Mouse (Mus musculus): ENCODE results near the gene Cxcr4. TPM values are rescaled to one million over a fixed set of nuclear protein-coding genes. Genes with fewer than 3 reads are reported as not detected.
A peak's percentile ranks its signal among the peaks of the same experiment; 100 is the strongest.

The Cxcr4 gene
- total and polyA plus RNA-seq, 3 experiments: 80.3 to 169 (median 102) TPM

- TF ChIP-seq RCOR1 (conservative IDR thresholded peaks at IDR 0.05; ENCODE audit: low read depth, low read length) (0 out of 2 replicates have a peak, but pooled peaks have one; percentile 16), USF1 (IDR thresholded peaks at IDR 0.05; ENCODE audit: low read depth, low read length) (no peak), CTCF (conservative IDR thresholded peaks at IDR 0.05 in 1 of 2, IDR thresholded peaks at IDR 0.05 in 1 of 2; ENCODE audit: low read depth in 2 of 2, low read length in 2 of 2) (no peak), MAX (IDR thresholded peaks at IDR 0.05; ENCODE audit: low read length) (no peak), MXI1 (IDR thresholded peaks at IDR 0.05; ENCODE audit: low read depth, low read length) (no peak; the same call in 1 of the 2 replicates), ETS1 (conservative IDR thresholded peaks at IDR 0.05; ENCODE audit: low read depth, low read length) (peak; percentile 62), NRF1 (IDR thresholded peaks at IDR 0.05; ENCODE audit: low read depth, low read length) (no peak), EP300 (IDR thresholded peaks at IDR 0.05; ENCODE audit: low read length) (peak; percentile 77), ZKSCAN1 (IDR thresholded peaks at IDR 0.05; ENCODE audit: borderline replicate concordance, low read depth, low read length) (no peak), MEF2A (IDR thresholded peaks at IDR 0.05; ENCODE audit: borderline replicate concordance, low read depth, low read length) (peak; percentile 78), CHD1 (IDR thresholded peaks at IDR 0.05; ENCODE audit: low read depth, low read length) (no peak), POLR2A (IDR thresholded peaks at IDR 0.05; ENCODE audit: low read depth, low read length) (no peak), SMC3 (IDR thresholded peaks at IDR 0.05; ENCODE audit: low read depth, low read length) (no peak), UBTF (IDR thresholded peaks at IDR 0.05; ENCODE audit: low read depth, low read length) (no peak), ZC3H11A (IDR thresholded peaks at IDR 0.05; ENCODE audit: low read depth, low read length) (no peak), E2F4 (IDR thresholded peaks at IDR 0.05; ENCODE audit: insufficient replicate concordance, low read depth, low read length) (peak; percentile 90; the same call in 1 of the 2 replicates), BHLHE40 (IDR thresholded peaks at IDR 0.05; ENCODE audit: low read depth, low read length) (peak; percentile 76), POLR2AphosphoS2 (IDR thresholded peaks at IDR 0.05; ENCODE audit: low read depth, low read length) (no peak), ZMIZ1 (IDR thresholded peaks at IDR 0.05; ENCODE audit: low read depth, low read length) (no peak), MYC (IDR thresholded peaks at IDR 0.05; ENCODE audit: low read depth, low read length) (no peak), IRF4 (IDR thresholded peaks at IDR 0.05; ENCODE audit: low read depth, low read length) (peak; percentile 87), JUN (IDR thresholded peaks at IDR 0.05; ENCODE audit: insufficient read depth, low read depth, low read length) (no peak), TBP (conservative IDR thresholded peaks at IDR 0.05; ENCODE audit: low read depth, low read length) (no peak), ZNF384 (IDR thresholded peaks at IDR 0.05; ENCODE audit: low read depth, low read length) (no peak), CHD2 (IDR thresholded peaks at IDR 0.05; ENCODE audit: low read length) (no peak; the same call in none of the 2 replicates), GABPA (IDR thresholded peaks at IDR 0.05; ENCODE audit: insufficient replicate concordance, low read depth, low read length) (no peak), PAX5 (IDR thresholded peaks at IDR 0.05; ENCODE audit: low read length) (no peak), TCF12 (IDR thresholded peaks at IDR 0.05; ENCODE audit: low read depth, low read length) (peak; percentile 60; the same call in 1 of the 2 replicates), SIN3A (IDR thresholded peaks at IDR 0.05; ENCODE audit: low read length) (no peak; the same call in 1 of the 2 replicates), KAT2A (IDR thresholded peaks at IDR 0.05; ENCODE audit: insufficient replicate concordance, low read length) (no peak), RAD21 (IDR thresholded peaks at IDR 0.05; ENCODE audit: low read depth, low read length) (no peak; the same call in 1 of the 2 replicates), MAZ (IDR thresholded peaks at IDR 0.05; ENCODE audit: low read depth, low read length) (no peak), ELF1 (IDR thresholded peaks at IDR 0.05; ENCODE audit: low read depth, low read length) (no peak), JUND (conservative IDR thresholded peaks at IDR 0.05; ENCODE audit: low read depth, low read length) (no peak), HCFC1 (IDR thresholded peaks at IDR 0.05; ENCODE audit: low read depth, low read length) (no peak), MAFK (IDR thresholded peaks at IDR 0.05; ENCODE audit: insufficient replicate concordance, low read length) (no peak), NELFE (IDR thresholded peaks at IDR 0.05; ENCODE audit: low read depth, low read length) (no peak), USF2 (conservative IDR thresholded peaks at IDR 0.05; ENCODE audit: low read depth, low read length) (no peak)
- Histone ChIP-seq H3K9ac (ENCODE audit: insufficient read depth, low read depth) (peak overlapping the region; percentile 12; the same call in 1 of the 2 replicates), H3K4me2 (ENCODE audit: insufficient read depth, low read depth, poor library complexity, severe bottlenecking) (no peak overlapping the region), H3K27ac (ENCODE audit: insufficient read depth, low read depth) (peak overlapping the region; percentile 14; the same call in 1 of the 2 replicates), H3K79me2 (replicated peaks; ENCODE audit: control insufficient read depth, extremely low read depth, insufficient read depth, poor library complexity, severe bottlenecking) (no peaks in the 10 kb centered on the region), H3K9me3 (replicated peaks; ENCODE audit: low read length) (no peaks in the 10 kb centered on the region), H3K4me3 (replicated peaks in 1 of 3; ENCODE audit: low read depth in 2 of 3, low read length in 2 of 3, poor library complexity in 1 of 3) (no peak overlapping the region), H3K36me3 (replicated peaks in 1 of 2; ENCODE audit: control insufficient read depth in 1 of 2, insufficient read depth in 1 of 2, low read length in 1 of 2) (no peaks in the 10 kb centered on the region), H3K27me3 (replicated peaks) (no peaks in the 10 kb centered on the region), H3K4me1 (ENCODE audit: control insufficient read depth in 1 of 2, insufficient read depth in 2 of 2) (peaks cover 42 to 55% of the 10 kb centered on the region in 2 experiments)
- in situ Hi-C loops (cut with MboI; ENCODE audit: low pct_ligation_motif_present, low pct_unique_long_range_greater_than_20kb, low sequenced_read_pairs): no loop called here
- dilution Hi-C loops (cut with MboI; ENCODE audit: extremely low pct_ligation_motif_present, extremely low pct_unique_long_range_greater_than_20kb, low sequenced_read_pairs): no loop called here
- DNase-seq (ENCODE audit: extremely low read depth): peak; percentile 78
These were observed 16.0 kb upstream of the Cxcr4 start for GRCm38 (mm10) chr1:128608119-128608518.
